Mouse (Mus musculus) lung, adult 2 months (tissue): ENCODE data around the gene Homer2.

Experiments
- CTCF ChIP-seq: fragments of 200-500 bp; IDR thresholded peaks from 2 replicates; pipeline ENCODE4 v1.5.1; 2011; ENCODE audit warnings: mild to moderate bottlenecking, low read length, control low read depth; ENCODE audit not compliant: insufficient read depth
- POLR2A ChIP-seq: fragments of 200-500 bp; IDR thresholded peaks from 2 replicates; pipeline ENCODE4 v1.6.1; 2011; ENCODE audit warnings: low read depth, mild to moderate bottlenecking, control low read depth, low read length, borderline replicate concordance; ENCODE audit errors: extremely low read depth

- TF ChIP-seq CTCF (no peak), POLR2A (no peak)
Observed at GRCm38 (mm10) chr7:81612856-81613635, 94.3 kb downstream of the Homer2 start.
